Mouse (Mus musculus): ENCODE results near the gene Sh3bp2. TPM values are rescaled to one million over a fixed set of nuclear protein-coding genes. Genes with fewer than 3 reads are reported as not detected.

Gene Sh3bp2
- polyA plus RNA-seq (2016; fragmentation: Nextera tagmentation; extraction: Ambion mirVana): 7.7 and 11.7 TPM in 2 replicates

DNA sequence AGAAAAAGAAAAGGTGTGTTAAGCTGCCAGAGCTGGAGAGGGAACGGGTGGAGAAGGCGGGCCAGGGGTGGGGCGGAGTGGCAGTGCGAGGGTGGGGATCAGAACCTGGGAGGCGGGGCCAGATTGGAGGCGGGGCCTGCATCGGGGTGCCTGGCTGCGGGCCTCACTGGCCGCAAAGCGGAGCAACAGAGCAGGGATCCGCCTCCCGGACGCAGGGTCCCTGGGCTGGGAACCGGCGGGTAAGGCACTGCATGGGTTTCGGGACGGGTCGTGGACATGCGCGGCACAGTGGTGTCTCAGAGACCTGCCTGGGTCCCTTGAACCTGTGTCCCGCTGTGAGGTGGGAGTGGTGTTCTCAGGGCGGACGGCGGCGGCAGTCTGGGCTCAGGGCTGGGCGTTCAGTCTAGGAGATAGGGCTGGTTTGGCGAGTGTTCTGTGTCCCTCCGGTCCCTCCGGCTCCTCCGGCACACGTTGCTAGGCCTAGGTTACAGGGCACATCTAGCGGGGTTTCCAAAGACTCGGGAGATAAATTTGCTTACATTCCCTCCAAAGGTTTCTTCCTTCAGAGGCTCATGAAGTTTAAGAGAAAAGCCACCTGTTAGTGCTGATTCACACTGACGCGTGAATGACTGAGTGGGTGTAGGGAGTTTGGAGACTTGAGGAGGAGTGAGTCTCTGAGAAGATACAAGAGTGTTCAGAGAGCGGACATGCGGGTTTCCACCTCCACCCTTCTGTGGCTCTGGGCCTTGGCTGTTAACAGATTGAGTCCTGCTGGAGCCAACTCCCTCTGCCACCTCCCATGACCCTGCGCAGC is at the start of gene Sh3bp2:
Gene Sh3bp2 (plus strand): TSS at position 176 of the 814 bp plus-strand sequence.
- DNase-seq (ENCODE audit: extremely low spot score, low spot score): peak; percentile 90
- Histone ChIP-seq H3K36me3 (replicated peaks) (no peaks in the 10 kb centered on the region), H3K27ac (peak within 1 kb of the TSS; percentile 75), H3K27me3 (ENCODE audit: poor library complexity, severe bottlenecking) (peaks cover 21% of the 10 kb centered on the region), H3K9me3 (no peaks in the 10 kb centered on the region), H3K4me1 (peaks cover 13% of the 10 kb centered on the region), H3K4me3 (peak within 1 kb of the TSS; percentile 66)
- 2% methylated on average over 38 of the region's 38 CpGs for WGBS

GRCm38 (mm10) chr5:34480926-34481325 is 44.7 kb upstream of the Sh3bp2 start:
- no peaks in the 10 kb centered on the region for H3K9me3 ChIP-seq
- H3K36me3 ChIP-seq (replicated peaks): peaks cover 99% of the 10 kb centered on the region
- no peak for DNase-seq (ENCODE audit: extremely low spot score, low spot score)
- no peaks in the 10 kb centered on the region for H3K4me1 ChIP-seq
- WGBS: 85% methylated on average over 3 of the region's 3 CpGs
- H3K27me3 ChIP-seq (ENCODE audit: poor library complexity, severe bottlenecking): no peaks in the 10 kb centered on the region
- H3K4me3 ChIP-seq: no peak overlapping the region
- H3K27ac ChIP-seq: no peak overlapping the region

DNA sequence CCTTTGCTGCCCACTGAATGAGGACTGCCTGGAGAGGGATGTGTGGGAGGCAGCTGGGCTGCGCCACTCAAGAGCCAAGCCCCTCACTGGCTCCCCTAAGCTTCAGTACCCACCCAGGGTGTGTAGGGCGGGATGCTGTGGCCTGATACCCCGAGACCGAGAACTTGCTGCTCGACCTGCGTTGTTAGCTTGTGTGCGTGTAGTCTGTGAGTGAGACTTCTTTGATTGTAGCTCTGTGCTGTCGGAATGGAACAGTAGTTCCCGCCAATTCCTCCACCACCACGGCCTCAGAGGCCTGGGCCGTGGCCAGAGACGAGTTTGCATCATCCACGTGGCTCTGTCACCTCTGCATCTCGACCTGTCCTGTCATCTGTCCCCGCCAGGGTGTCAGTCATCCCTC is 39.9 kb upstream of the Sh3bp2 start:
- Histone ChIP-seq H3K36me3 (replicated peaks) (peaks cover 75% of the 10 kb centered on the region), H3K9me3 (no peaks in the 10 kb centered on the region), H3K27ac (no peak overlapping the region), H3K4me1 (no peaks in the 10 kb centered on the region), H3K4me3 (no peak overlapping the region), H3K27me3 (ENCODE audit: poor library complexity, severe bottlenecking) (no peaks in the 10 kb centered on the region)
- DNase-seq (ENCODE audit: extremely low spot score, low spot score): no peak
- WGBS: 96% methylated on average over 15 of the region's 15 CpGs

DNA sequence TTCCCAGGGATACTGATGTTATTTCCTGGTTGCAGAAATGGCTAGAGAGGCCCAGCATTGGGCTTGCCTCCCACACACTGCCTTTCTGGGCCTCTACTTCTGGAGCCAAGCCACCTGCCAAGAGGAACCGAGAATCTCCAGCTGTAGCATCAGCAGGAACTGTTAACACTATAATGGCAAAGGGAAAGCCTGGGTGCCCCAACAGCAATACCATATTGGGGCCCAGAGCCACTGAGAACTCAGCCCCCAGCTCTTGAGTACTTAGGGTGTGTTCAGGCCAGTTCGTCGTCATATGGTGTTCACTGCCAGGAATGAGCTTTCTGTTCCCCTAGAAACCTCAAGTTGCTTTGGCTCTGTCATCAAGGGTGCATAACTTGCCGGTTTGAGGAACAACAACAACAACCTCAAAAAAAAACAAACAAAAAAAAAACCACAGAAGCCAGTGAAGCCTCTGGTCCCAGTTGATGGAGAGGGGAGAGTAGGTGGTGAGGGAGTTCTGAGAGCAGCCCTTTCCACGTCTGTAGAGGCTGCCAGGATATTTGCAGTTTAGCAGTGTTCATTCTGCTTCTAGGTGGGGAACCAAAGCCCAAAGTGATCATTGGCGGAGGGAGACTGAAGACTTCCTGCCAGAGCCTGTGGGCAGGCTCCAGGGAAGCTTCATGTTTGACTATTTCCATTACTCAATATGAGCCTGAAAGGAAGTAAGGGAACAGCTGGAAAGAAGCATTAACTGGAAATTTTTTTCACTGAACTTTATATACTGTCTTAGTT is 38.1 kb upstream of the Sh3bp2 start:
- H3K9me3 ChIP-seq: no peaks in the 10 kb centered on the region
- no peaks in the 10 kb centered on the region for H3K27me3 ChIP-seq (ENCODE audit: poor library complexity, severe bottlenecking)
- H3K4me3 ChIP-seq: no peak overlapping the region
- DNase-seq (ENCODE audit: extremely low spot score, low spot score): no peak
- no peaks in the 10 kb centered on the region for H3K4me1 ChIP-seq
- H3K36me3 ChIP-seq (replicated peaks): peaks cover 58% of the 10 kb centered on the region
- 85% methylated on average over 6 of the region's 6 CpGs for WGBS
- H3K27ac ChIP-seq: no peak overlapping the region

- no peak overlapping the region for H3K27ac ChIP-seq
- no peak overlapping the region for H3K4me3 ChIP-seq
- peaks cover 44% of the 10 kb centered on the region for H3K36me3 ChIP-seq (replicated peaks)
- DNase-seq (ENCODE audit: extremely low spot score, low spot score): no peak
- H3K4me1 ChIP-seq: no peaks in the 10 kb centered on the region
- WGBS: 83% methylated on average over 6 of the region's 6 CpGs
- no peaks in the 10 kb centered on the region for H3K9me3 ChIP-seq
- no peaks in the 10 kb centered on the region for H3K27me3 ChIP-seq (ENCODE audit: poor library complexity, severe bottlenecking)
These were observed 36.8 kb upstream of the Sh3bp2 start for GRCm38 (mm10) chr5:34488741-34489417.

- Histone ChIP-seq H3K4me3 (no peak overlapping the region), H3K27ac (no peak overlapping the region), H3K4me1 (no peaks in the 10 kb centered on the region), H3K9me3 (no peaks in the 10 kb centered on the region), H3K36me3 (replicated peaks) (peaks cover 39% of the 10 kb centered on the region), H3K27me3 (ENCODE audit: poor library complexity, severe bottlenecking) (no peaks in the 10 kb centered on the region)
- DNase-seq (ENCODE audit: extremely low spot score, low spot score): no peak
- 93% methylated on average over 3 of the region's 3 CpGs for whole genome bisulfite sequencing
These were observed 36.2 kb upstream of the Sh3bp2 start for GRCm38 (mm10) chr5:34489418-34489787.

DNA sequence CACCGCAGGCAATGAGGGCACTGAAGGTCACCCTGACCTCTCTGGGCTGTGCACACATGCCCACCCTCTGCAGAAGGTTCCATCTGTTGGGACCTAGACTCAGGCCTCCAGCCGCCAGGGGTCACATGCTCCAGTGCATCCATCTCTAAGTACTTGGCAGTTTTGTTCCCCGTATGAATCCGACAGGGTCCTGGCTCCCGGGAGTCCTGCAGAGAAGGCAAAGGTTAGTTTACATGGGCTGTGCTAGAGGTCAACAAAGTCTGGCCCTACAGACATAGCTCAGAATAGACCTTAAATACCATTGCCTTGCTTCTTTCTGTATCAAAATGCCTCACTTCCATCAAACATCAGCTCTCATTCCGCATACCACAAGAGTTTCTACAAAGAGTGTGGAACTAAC is 28.9 kb upstream of the Sh3bp2 start:
- WGBS: 84% methylated on average over 6 of the region's 6 CpGs
- no peaks in the 10 kb centered on the region for H3K36me3 ChIP-seq (replicated peaks)

GRCm38 (mm10) chr5:34500886-34501285 is 24.8 kb upstream of the Sh3bp2 start:
- H3K4me3 ChIP-seq: no peak overlapping the region
- WGBS: 90% methylated on average over 5 of the region's 5 CpGs
- DNase-seq (ENCODE audit: extremely low spot score, low spot score): no peak
- no peaks in the 10 kb centered on the region for H3K36me3 ChIP-seq (replicated peaks)
- 0 out of 2 replicates have a peak, but pooled peaks cover under 1% of the 10 kb centered on the region for H3K4me1 ChIP-seq
- no peaks in the 10 kb centered on the region for H3K9me3 ChIP-seq
- H3K27ac ChIP-seq: no peak overlapping the region
- H3K27me3 ChIP-seq (ENCODE audit: poor library complexity, severe bottlenecking): no peaks in the 10 kb centered on the region

More for the DNA sequence above, 28.9 kb upstream of the Sh3bp2 start:
- no peak overlapping the region for H3K4me3 ChIP-seq
- no peaks in the 10 kb centered on the region for H3K9me3 ChIP-seq
- 0 out of 2 replicates have a peak, but pooled peaks cover 3% of the 10 kb centered on the region for H3K4me1 ChIP-seq
- H3K27ac ChIP-seq: no peak overlapping the region
- no peak for DNase-seq (ENCODE audit: extremely low spot score, low spot score)
- H3K27me3 ChIP-seq (ENCODE audit: poor library complexity, severe bottlenecking): no peaks in the 10 kb centered on the region

GRCm38 (mm10) chr5:34501588-34501987 is 24.1 kb upstream of the Sh3bp2 start:
- Histone ChIP-seq H3K36me3 (replicated peaks) (no peaks in the 10 kb centered on the region), H3K4me3 (no peak overlapping the region), H3K9me3 (no peaks in the 10 kb centered on the region), H3K4me1 (no peaks in the 10 kb centered on the region), H3K27me3 (ENCODE audit: poor library complexity, severe bottlenecking) (no peaks in the 10 kb centered on the region), H3K27ac (no peak overlapping the region)
- DNase-seq (ENCODE audit: extremely low spot score, low spot score): no peak
- WGBS: 93% methylated on average over 3 of the region's 3 CpGs

DNA sequence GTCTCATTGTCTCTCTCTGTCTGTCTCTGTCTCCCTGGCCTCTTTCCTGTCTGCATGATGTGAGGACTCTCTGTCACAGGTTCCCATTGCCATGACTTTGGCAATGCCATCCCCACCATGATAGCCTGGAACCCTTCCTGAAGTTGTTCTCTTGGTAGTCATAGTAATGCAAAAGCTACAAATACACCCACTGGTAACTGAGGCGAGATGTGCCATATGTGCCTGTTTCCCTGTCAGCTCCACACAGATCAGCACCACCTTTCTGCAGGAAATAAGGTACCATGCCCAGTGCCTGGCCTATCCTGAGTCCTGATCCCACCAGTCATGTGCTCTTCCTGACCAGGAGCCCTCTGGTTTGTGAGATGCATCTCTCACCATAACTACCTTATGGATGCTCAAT is 23.2 kb upstream of the Sh3bp2 start:
- Histone ChIP-seq H3K9me3 (no peaks in the 10 kb centered on the region), H3K27me3 (ENCODE audit: poor library complexity, severe bottlenecking) (no peaks in the 10 kb centered on the region), H3K4me1 (no peaks in the 10 kb centered on the region), H3K27ac (no peak overlapping the region), H3K4me3 (no peak overlapping the region), H3K36me3 (replicated peaks) (no peaks in the 10 kb centered on the region)
- DNase-seq (ENCODE audit: extremely low spot score, low spot score): no peak
- WGBS: 89% methylated on average over 1 of the region's 1 CpGs

DNA sequence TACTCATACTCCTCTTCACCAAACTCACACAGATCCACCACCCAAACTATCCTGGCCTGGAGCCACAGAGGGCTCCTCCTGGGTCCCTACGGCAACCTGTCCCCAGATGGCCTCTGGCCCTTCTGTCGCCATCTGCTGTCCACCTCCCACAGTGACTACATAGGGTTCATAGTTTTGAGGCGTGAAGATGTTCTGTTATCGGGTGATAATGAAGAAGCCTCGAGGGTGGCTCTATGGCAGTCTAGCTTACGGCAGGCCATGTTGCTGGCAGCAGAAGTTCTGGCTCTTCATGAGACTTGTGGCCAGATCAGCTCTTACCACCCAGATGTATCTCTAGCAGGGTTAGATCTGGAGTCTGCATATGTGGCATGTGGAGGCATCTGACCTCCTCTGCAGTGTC is 22.8 kb upstream of the Sh3bp2 start:
- H3K4me1 ChIP-seq: no peaks in the 10 kb centered on the region
- H3K27me3 ChIP-seq (ENCODE audit: poor library complexity, severe bottlenecking): no peaks in the 10 kb centered on the region
- no peaks in the 10 kb centered on the region for H3K9me3 ChIP-seq
- no peak overlapping the region for H3K27ac ChIP-seq
- no peak overlapping the region for H3K4me3 ChIP-seq
- 82% methylated on average over 6 of the region's 6 CpGs for WGBS
- no peak for DNase-seq (ENCODE audit: extremely low spot score, low spot score)
- H3K36me3 ChIP-seq (replicated peaks): no peaks in the 10 kb centered on the region

- no peak overlapping the region for H3K4me3 ChIP-seq
- 83% methylated on average over 3 of the region's 3 CpGs for WGBS
- no peak for DNase-seq (ENCODE audit: extremely low spot score, low spot score)
- peaks cover 17% of the 10 kb centered on the region for H3K4me1 ChIP-seq
- H3K36me3 ChIP-seq (replicated peaks): no peaks in the 10 kb centered on the region
- H3K9me3 ChIP-seq: no peaks in the 10 kb centered on the region
- peaks cover 24% of the 10 kb centered on the region for H3K27me3 ChIP-seq (ENCODE audit: poor library complexity, severe bottlenecking)
- H3K27ac ChIP-seq: no peak overlapping the region
These were observed 13.2 kb upstream of the Sh3bp2 start for GRCm38 (mm10) chr5:34512486-34512885.
